Mouse (Mus musculus) urinary bladder, postnatal 25 days (tissue): ENCODE results near the gene Cnn2.

Experiments
- DNase-seq: peaks from one replicate; pipeline ENCODE4 v3.0.0; 2022; ENCODE audit warnings: low spot score

Cnn2 gene

GRCm38 (mm10) chr10:79991099-79991498, 2.7 kb downstream of the Cnn2 start:
- no peak for DNase-seq

- no peak for DNase-seq
Measured at GRCm38 (mm10) chr10:79991548-79991947, 3.2 kb downstream of the Cnn2 start.

- no peak for DNase-seq
Measured at GRCm38 (mm10) chr10:79994397-79995115, 6.2 kb downstream of the Cnn2 start.

- no peak for DNase-seq
Measured at GRCm38 (mm10) chr10:79995636-79996035, 7.3 kb downstream of the Cnn2 start.

GRCm38 (mm10) chr10:79996272-79997033, 8.1 kb downstream of the Cnn2 start, which contains the start of gene Abca7:
Gene Abca7 (plus strand): TSS chr10:79996494.
- DNase-seq = peak; percentile 97

GRCm38 (mm10) chr10:79997034-79997760, 8.8 kb downstream of the Cnn2 start:
- peak; percentile 51 for DNase-seq

GRCm38 (mm10) chr10:79997819-79998218, 9.4 kb downstream of the Cnn2 start:
- no peak for DNase-seq

GRCm38 (mm10) chr10:80001945-80002344, 13.6 kb downstream of the Cnn2 start:
- DNase-seq = no peak

GRCm38 (mm10) chr10:80002829-80003228, 14.4 kb downstream of the Cnn2 start:
- no peak for DNase-seq

- DNase-seq = no peak
Measured at GRCm38 (mm10) chr10:80003374-80004232, 15.2 kb downstream of the Cnn2 start.

- DNase-seq = no peak
Measured at GRCm38 (mm10) chr10:80004233-80004705, 15.9 kb downstream of the Cnn2 start.

GRCm38 (mm10) chr10:80011740-80012139, 23.4 kb downstream of the Cnn2 start:
- DNase-seq = no peak

GRCm38 (mm10) chr10:80013609-80014008, 25.2 kb downstream of the Cnn2 start:
- no peak for DNase-seq

GRCm38 (mm10) chr10:80014484-80015290, 26.3 kb downstream of the Cnn2 start:
- DNase-seq = no peak

GRCm38 (mm10) chr10:80015583-80015982, 27.2 kb downstream of the Cnn2 start:
- no peak for DNase-seq

- no peak for DNase-seq
Measured at GRCm38 (mm10) chr10:80016511-80016910, 28.1 kb downstream of the Cnn2 start, which contains the start of gene Arhgap45. Gene Arhgap45 (plus strand): TSS chr10:80016653.

- no peak for DNase-seq
Measured at GRCm38 (mm10) chr10:80016931-80017330, 28.5 kb downstream of the Cnn2 start.

- no peak for DNase-seq
Measured at GRCm38 (mm10) chr10:80017361-80017760, 29.0 kb downstream of the Cnn2 start.

- DNase-seq = no peak
Measured at GRCm38 (mm10) chr10:80017771-80018170, 29.4 kb downstream of the Cnn2 start.

GRCm38 (mm10) chr10:80018739-80019297, 30.4 kb downstream of the Cnn2 start:
- DNase-seq = no peak
